Mouse (Mus musculus): ENCODE results near the gene Mical3. TPM values are rescaled to one million over a fixed set of nuclear protein-coding genes. Genes with fewer than 3 reads are reported as not detected.

Mical3 gene
- polyA plus RNA-seq, 1 experiment: 49.0 TPM

GRCm38 (mm10) chr6:120898188-120898833, 232.5 kb downstream of the Mical3 start:
- no peaks in the 10 kb centered on the region for H3K9me3 ChIP-seq (replicated peaks; ENCODE audit: control insufficient read depth, insufficient read depth, low read length, poor library complexity, severe bottlenecking)
- H3K4me1 ChIP-seq (ENCODE audit: control insufficient read depth, insufficient read depth, low read length): no peaks in the 10 kb centered on the region
- no peaks in the 10 kb centered on the region for H3K27me3 ChIP-seq (ENCODE audit: control insufficient read depth, insufficient read depth, low read length, poor library complexity, severe bottlenecking)
- peak; percentile 95 for TF ChIP-seq CTCF (IDR thresholded peaks at IDR 0.05; ENCODE audit: low read depth, low read length)
- TF ChIP-seq POLR2A (IDR thresholded peaks at IDR 0.05; ENCODE audit: insufficient read depth, low read length): no peak
- no peak overlapping the region for H3K27ac ChIP-seq (ENCODE audit: insufficient read depth, low read length)
- H3K36me3 ChIP-seq (ENCODE audit: control insufficient read depth, insufficient read depth, low read length, poor library complexity, severe bottlenecking): peaks cover 34% of the 10 kb centered on the region
- H3K4me3 ChIP-seq (ENCODE audit: low read depth, low read length): no peak overlapping the region
- no peak overlapping the region for H3K9ac ChIP-seq (ENCODE audit: low read depth, poor library complexity, severe bottlenecking)

DNA sequence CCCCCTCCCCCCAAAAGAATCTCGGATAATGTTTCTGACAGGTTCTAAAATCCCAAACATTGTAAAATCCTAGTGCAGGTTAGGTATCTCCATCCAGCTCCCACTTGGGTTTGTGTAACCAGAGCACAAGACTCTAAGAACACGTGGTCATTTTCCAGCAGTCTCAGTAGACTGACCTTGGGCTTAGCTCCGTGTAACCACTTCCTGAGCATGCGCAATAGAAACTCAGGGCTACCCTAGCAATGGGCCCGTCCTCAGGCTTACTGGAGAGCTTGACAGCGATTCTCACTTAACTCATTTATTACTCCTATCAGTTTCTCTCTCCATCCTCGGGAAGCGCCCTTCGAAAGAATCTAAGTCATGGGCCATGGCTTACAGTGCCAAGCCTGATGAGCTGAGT, 236.3 kb downstream of the Mical3 start:
- TF ChIP-seq POLR2A (IDR thresholded peaks at IDR 0.05; ENCODE audit: insufficient read depth, low read length) (no peak), EP300 (IDR thresholded peaks at IDR 0.05; ENCODE audit: insufficient read depth, low read depth, low read length) (no peak), CTCF (IDR thresholded peaks at IDR 0.05; ENCODE audit: low read depth, low read length) (no peak)
- Histone ChIP-seq H3K27ac (ENCODE audit: insufficient read depth, low read length) (no peak overlapping the region), H3K27me3 (ENCODE audit: control insufficient read depth, insufficient read depth, low read length, poor library complexity, severe bottlenecking) (no peaks in the 10 kb centered on the region), H3K4me1 (ENCODE audit: control insufficient read depth, insufficient read depth, low read length) (no peaks in the 10 kb centered on the region), H3K9me3 (replicated peaks; ENCODE audit: control insufficient read depth, insufficient read depth, low read length, poor library complexity, severe bottlenecking) (no peaks in the 10 kb centered on the region), H3K9ac (ENCODE audit: low read depth, poor library complexity, severe bottlenecking) (no peak overlapping the region), H3K36me3 (ENCODE audit: control insufficient read depth, insufficient read depth, low read length, poor library complexity, severe bottlenecking) (peaks cover 37% of the 10 kb centered on the region), H3K4me3 (ENCODE audit: low read depth, low read length) (no peak overlapping the region)

DNA sequence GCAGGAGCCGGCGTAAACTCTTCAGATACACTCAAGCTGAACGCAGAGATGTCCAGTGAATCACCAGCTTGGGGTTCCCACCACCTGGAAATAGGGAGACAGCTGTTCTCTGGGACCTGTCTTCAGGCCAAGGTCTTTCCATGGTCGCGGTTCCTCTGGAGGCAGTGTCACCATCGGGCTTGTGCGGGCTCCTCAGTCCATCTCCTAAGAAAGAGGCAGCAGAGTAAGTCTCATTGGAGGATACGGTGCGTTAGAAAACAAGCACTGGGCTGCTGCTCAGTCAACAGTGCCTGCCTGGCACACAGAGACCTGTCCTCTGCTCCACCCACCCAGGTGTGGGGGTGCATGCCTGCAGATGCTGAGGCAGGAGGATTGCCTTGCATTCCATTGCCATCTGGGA, 236.7 kb downstream of the Mical3 start:
- TF ChIP-seq EP300 (IDR thresholded peaks at IDR 0.05; ENCODE audit: insufficient read depth, low read depth, low read length) (no peak), POLR2A (IDR thresholded peaks at IDR 0.05; ENCODE audit: insufficient read depth, low read length) (no peak), CTCF (IDR thresholded peaks at IDR 0.05; ENCODE audit: low read depth, low read length) (no peak)
- no peak overlapping the region for H3K27ac ChIP-seq (ENCODE audit: insufficient read depth, low read length)
- no peaks in the 10 kb centered on the region for H3K27me3 ChIP-seq (ENCODE audit: control insufficient read depth, insufficient read depth, low read length, poor library complexity, severe bottlenecking)
- no peak overlapping the region for H3K9ac ChIP-seq (ENCODE audit: low read depth, poor library complexity, severe bottlenecking)
- H3K4me3 ChIP-seq (ENCODE audit: low read depth, low read length): no peak overlapping the region
- H3K9me3 ChIP-seq (replicated peaks; ENCODE audit: control insufficient read depth, insufficient read depth, low read length, poor library complexity, severe bottlenecking): no peaks in the 10 kb centered on the region
- no peaks in the 10 kb centered on the region for H3K4me1 ChIP-seq (ENCODE audit: control insufficient read depth, insufficient read depth, low read length)
- H3K36me3 ChIP-seq (ENCODE audit: control insufficient read depth, insufficient read depth, low read length, poor library complexity, severe bottlenecking): peaks cover 37% of the 10 kb centered on the region

GRCm38 (mm10) chr6:120886696-120887095, 244.1 kb downstream of the Mical3 start:
- TF ChIP-seq EP300 (IDR thresholded peaks at IDR 0.05; ENCODE audit: insufficient read depth, low read depth, low read length): no peak
- TF ChIP-seq POLR2A (IDR thresholded peaks at IDR 0.05; ENCODE audit: insufficient read depth, low read length): no peak
- no peak for TF ChIP-seq CTCF (IDR thresholded peaks at IDR 0.05; ENCODE audit: low read depth, low read length)
- H3K4me3 ChIP-seq (ENCODE audit: low read depth, low read length): no peak overlapping the region
- H3K4me1 ChIP-seq (ENCODE audit: control insufficient read depth, insufficient read depth, low read length): no peaks in the 10 kb centered on the region
- peaks cover 11% of the 10 kb centered on the region; the same call in 1 of the 2 replicates for H3K36me3 ChIP-seq (ENCODE audit: control insufficient read depth, insufficient read depth, low read length, poor library complexity, severe bottlenecking)
- H3K9me3 ChIP-seq (replicated peaks; ENCODE audit: control insufficient read depth, insufficient read depth, low read length, poor library complexity, severe bottlenecking): no peaks in the 10 kb centered on the region
- H3K27me3 ChIP-seq (ENCODE audit: control insufficient read depth, insufficient read depth, low read length, poor library complexity, severe bottlenecking): no peaks in the 10 kb centered on the region
- H3K9ac ChIP-seq (ENCODE audit: low read depth, poor library complexity, severe bottlenecking): no peak overlapping the region
- no peak overlapping the region for H3K27ac ChIP-seq (ENCODE audit: insufficient read depth, low read length)

DNA sequence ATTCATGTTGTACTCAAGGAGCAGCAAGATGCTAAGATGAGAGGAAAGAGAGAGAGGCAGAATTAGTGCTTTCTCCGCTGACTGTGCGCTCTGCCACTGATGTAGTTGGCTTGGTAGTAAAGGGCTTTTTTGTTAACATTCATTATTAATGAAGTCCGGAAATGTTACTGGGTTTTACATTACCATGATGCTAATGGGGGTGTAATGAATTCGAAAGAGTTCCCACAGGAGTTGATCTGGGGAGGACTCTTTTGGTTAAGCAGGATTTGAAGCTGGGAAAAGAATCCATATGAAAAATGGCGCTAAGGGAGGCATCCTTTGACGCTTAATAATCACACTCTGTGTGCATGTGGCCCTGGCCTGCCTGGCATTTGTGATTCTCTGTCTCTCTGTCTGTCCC, 246.4 kb downstream of the Mical3 start:
- no peak overlapping the region for H3K9ac ChIP-seq (ENCODE audit: low read depth, poor library complexity, severe bottlenecking)
- H3K9me3 ChIP-seq (replicated peaks; ENCODE audit: control insufficient read depth, insufficient read depth, low read length, poor library complexity, severe bottlenecking): no peaks in the 10 kb centered on the region
- H3K4me3 ChIP-seq (ENCODE audit: low read depth, low read length): no peak overlapping the region
- TF ChIP-seq EP300 (IDR thresholded peaks at IDR 0.05; ENCODE audit: insufficient read depth, low read depth, low read length) (no peak), CTCF (IDR thresholded peaks at IDR 0.05; ENCODE audit: low read depth, low read length) (no peak), POLR2A (IDR thresholded peaks at IDR 0.05; ENCODE audit: insufficient read depth, low read length) (no peak)
- peaks cover 11% of the 10 kb centered on the region; the same call in 1 of the 2 replicates for H3K36me3 ChIP-seq (ENCODE audit: control insufficient read depth, insufficient read depth, low read length, poor library complexity, severe bottlenecking)
- no peaks in the 10 kb centered on the region for H3K27me3 ChIP-seq (ENCODE audit: control insufficient read depth, insufficient read depth, low read length, poor library complexity, severe bottlenecking)
- H3K27ac ChIP-seq (ENCODE audit: insufficient read depth, low read length): no peak overlapping the region
- H3K4me1 ChIP-seq (ENCODE audit: control insufficient read depth, insufficient read depth, low read length): no peaks in the 10 kb centered on the region

Other genes starting within 250 kb of the Mical3 start
- gene Bid, start 214.1 kb downstream of the Mical3 start, polyA plus RNA-seq (2011; ENCODE audit: insufficient read depth, insufficient read length, low read depth, missing spikeins): 43.8 and 45.0 TPM in 2 replicates
- gene Pex26, start 52.7 kb upstream of the Mical3 start, polyA plus RNA-seq (2011; ENCODE audit: insufficient read depth, insufficient read length, low read depth, missing spikeins): 9.7 and 10.7 TPM in 2 replicates
- 1.2 and 2.3 TPM in 2 replicates for gene Tuba8, start 79.7 kb upstream of the Mical3 start, polyA plus RNA-seq (2011; ENCODE audit: insufficient read depth, insufficient read length, low read depth, missing spikeins)
- 3.0 and 4.3 TPM in 2 replicates for gene Usp18, start 114.9 kb upstream of the Mical3 start, polyA plus RNA-seq (2011; ENCODE audit: insufficient read depth, insufficient read length, low read depth, missing spikeins)
- gene Slc6a13, start 169.2 kb upstream of the Mical3 start, polyA plus RNA-seq (2011; ENCODE audit: insufficient read depth, insufficient read length, low read depth, missing spikeins): 0.54 TPM in 1 of 2 replicates, not detected in the other
- 1.2 and 3.3 TPM in 2 replicates for gene Slc6a12, start 212.1 kb upstream of the Mical3 start, polyA plus RNA-seq (2011; ENCODE audit: insufficient read depth, insufficient read length, low read depth, missing spikeins)